Mouse (Mus musculus): ENCODE results near the gene Zcchc4. TPM values are rescaled to one million over a fixed set of nuclear protein-coding genes. Genes with fewer than 3 reads are reported as not detected.

Zcchc4 gene
- polyA plus RNA-seq, 1 experiment, result 10.3 TPM

DNA sequence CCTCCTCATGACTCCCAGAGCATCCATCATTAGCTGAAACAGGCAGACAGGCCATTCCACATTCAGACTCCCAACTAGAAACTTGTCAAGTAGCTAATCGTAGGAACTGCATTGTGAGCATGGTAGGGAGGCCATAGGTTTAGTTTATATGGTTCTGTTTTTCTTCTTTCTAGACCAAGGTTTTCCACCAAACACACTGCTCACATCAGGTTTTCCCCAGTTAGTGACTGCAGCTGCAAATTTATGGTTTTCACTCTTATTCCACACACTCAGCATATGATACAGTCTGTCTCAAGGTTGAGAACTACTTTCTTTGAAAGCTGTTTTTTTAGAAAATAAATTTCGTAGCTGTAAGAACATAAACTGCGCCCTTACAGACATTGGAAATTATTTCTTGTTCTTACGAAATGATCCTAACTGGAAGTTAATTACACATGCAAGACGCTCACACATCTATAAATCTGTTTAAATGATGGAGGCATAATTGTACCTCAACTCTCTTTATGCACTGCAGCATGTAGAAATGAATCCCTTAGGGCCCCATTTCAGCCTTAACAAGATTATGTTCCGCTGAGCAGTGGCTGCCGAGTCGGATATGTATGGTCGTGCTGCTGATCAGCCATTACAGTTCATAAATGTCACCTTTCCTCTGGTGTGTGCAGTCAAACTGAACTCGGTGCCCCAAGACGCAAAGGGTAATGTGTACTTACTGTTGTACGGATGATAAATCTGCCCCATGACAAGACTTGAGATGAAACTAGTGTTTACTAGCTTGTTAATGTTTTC is 93.9 kb downstream of the Zcchc4 start:
- WGBS, result 90% methylated on average over 12 of the region's 12 CpGs

DNA sequence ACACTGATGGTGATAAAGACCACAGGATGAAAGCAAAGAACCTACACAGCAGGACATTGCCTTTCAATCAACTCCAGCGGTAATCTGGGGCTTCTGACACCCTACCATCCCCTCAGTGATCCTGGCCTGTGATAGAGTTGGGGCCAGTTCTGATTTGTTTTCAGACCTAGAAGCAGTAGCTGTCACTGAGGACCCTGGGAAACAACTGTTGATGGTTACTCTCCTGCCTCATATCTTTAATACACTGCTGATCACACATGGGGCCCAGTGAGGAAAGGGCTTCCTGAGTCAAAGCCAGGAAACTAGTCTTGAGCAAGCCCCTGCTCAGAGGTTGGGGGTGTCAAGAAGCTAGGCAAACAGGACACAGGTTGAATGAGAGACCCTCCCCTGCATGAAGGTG is 96.3 kb downstream of the Zcchc4 start:
- H3K4me3 ChIP-seq (replicated peaks; ENCODE audit: control insufficient read depth, low read depth, low read length), result no peak overlapping the region
- TF ChIP-seq POLR2A (IDR thresholded peaks at IDR 0.05; ENCODE audit: borderline replicate concordance, control insufficient read depth, low read depth, low read length) (no peak), CTCF (IDR thresholded peaks at IDR 0.05; ENCODE audit: control insufficient read depth, insufficient read depth, low read length) (no peak)
- 78% methylated on average over 1 of the region's 1 CpGs for WGBS
- no peak overlapping the region for H3K27ac ChIP-seq (ENCODE audit: control insufficient read depth, insufficient read depth, low read depth, low read length, poor library complexity)
- H3K4me1 ChIP-seq (ENCODE audit: control insufficient read depth, insufficient read depth, low read length), result no peaks in the 10 kb centered on the region

More for the DNA sequence above, 93.9 kb downstream of the Zcchc4 start:
- Histone ChIP-seq H3K27ac (ENCODE audit: control insufficient read depth, insufficient read depth, low read depth, low read length, poor library complexity) (no peak overlapping the region), H3K4me1 (ENCODE audit: control insufficient read depth, insufficient read depth, low read length) (no peaks in the 10 kb centered on the region), H3K4me3 (replicated peaks; ENCODE audit: control insufficient read depth, low read depth, low read length) (no peak overlapping the region)
- TF ChIP-seq POLR2A (IDR thresholded peaks at IDR 0.05; ENCODE audit: borderline replicate concordance, control insufficient read depth, low read depth, low read length) (no peak), CTCF (IDR thresholded peaks at IDR 0.05; ENCODE audit: control insufficient read depth, insufficient read depth, low read length) (no peak)

DNA sequence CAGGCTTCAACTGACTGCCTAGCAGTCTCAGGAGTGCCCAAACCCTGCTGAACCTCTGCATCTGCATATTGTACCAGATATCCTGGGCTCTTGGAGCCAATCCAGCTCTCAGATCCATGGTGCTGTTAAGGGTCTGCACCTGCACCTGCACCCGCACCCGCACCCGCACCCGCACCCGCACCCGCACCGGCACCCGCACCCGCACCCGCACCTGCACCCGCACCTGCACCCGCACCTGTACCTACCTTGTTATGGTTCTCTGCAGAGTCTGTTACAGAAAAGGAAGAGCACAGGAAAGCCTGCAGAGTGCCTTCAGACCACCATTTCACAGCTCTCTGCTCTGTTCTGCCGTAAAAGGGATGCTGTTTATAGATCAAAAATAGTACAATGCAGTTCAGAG is 96.8 kb downstream of the Zcchc4 start:
- Histone ChIP-seq H3K4me3 (replicated peaks; ENCODE audit: control insufficient read depth, low read depth, low read length) (no peak overlapping the region), H3K4me1 (ENCODE audit: control insufficient read depth, insufficient read depth, low read length) (no peaks in the 10 kb centered on the region), H3K27ac (ENCODE audit: control insufficient read depth, insufficient read depth, low read depth, low read length, poor library complexity) (no peak overlapping the region)
- 68% methylated on average over 13 of the region's 13 CpGs for WGBS
- TF ChIP-seq CTCF (IDR thresholded peaks at IDR 0.05; ENCODE audit: control insufficient read depth, insufficient read depth, low read length) (no peak), POLR2A (IDR thresholded peaks at IDR 0.05; ENCODE audit: borderline replicate concordance, control insufficient read depth, low read depth, low read length) (no peak)

Other genes with a start within 250 kb of the Zcchc4 start
- not detected in 2 replicates for gene Lgi2, start 208.9 kb upstream of the Zcchc4 start, polyA plus RNA-seq (2011; ENCODE audit: insufficient read depth, insufficient read length, low replicate concordance, missing spikeins)
- 5.1 and 8.8 TPM in 2 replicates for gene Sepsecs, start 105.7 kb upstream of the Zcchc4 start, polyA plus RNA-seq (2011; ENCODE audit: insufficient read depth, insufficient read length, low replicate concordance, missing spikeins)
- 10.0 and 16.5 TPM in 2 replicates for gene Pi4k2b, start 33.8 kb upstream of the Zcchc4 start, polyA plus RNA-seq (2011; ENCODE audit: insufficient read depth, insufficient read length, low replicate concordance, missing spikeins)
- 47.8 and 82.5 TPM in 2 replicates for gene Anapc4, start 58.6 kb downstream of the Zcchc4 start, polyA plus RNA-seq (2011; ENCODE audit: insufficient read depth, insufficient read length, low replicate concordance, missing spikeins)